Comparison of ENCODE assay signal across 10 mouse cellular contexts in genomic region chr2:31239833-31240232, GRCm38 (mm10). TPM values are rescaled to one million over a fixed set of nuclear protein-coding genes. Genes with fewer than 3 reads are reported as not detected.
A peak's percentile ranks its signal among the peaks of the same experiment; 100 is the strongest.
DNase-seq lines count a peak whose midpoint lies in the region; ATAC-seq lines count a peak whose summit lies in the region.
"Had no signal": no experiment of that assay in that cellular context is flagged by ENCODE, and none has a peak within 500 bp of the region (broad histone marks: within the 10 kb centered on the region; RNA-seq: fewer than 3 reads in every experiment).

No protein-coding gene starts in this region.

- no peak overlapping the region for H3K4me3 ChIP-seq in heart, embryonic 12.5 days
- H3K4me3 ChIP-seq in neural tube, embryonic 11.5 days (ENCODE audit: low read depth, low read length) = no peak overlapping the region
- H3K4me3 ChIP-seq in intestine, embryonic 16.5 days (ENCODE audit: low read length) = 0 out of 2 replicates have a peak overlapping the region, but pooled peaks have one; percentile 28
- H3K4me3 ChIP-seq: erythroblast, embryonic 14.5 days had no signal

- peaks cover 26% of the 10 kb centered on the region for H3K4me1 ChIP-seq in heart, embryonic 12.5 days (replicated peaks)
- H3K4me1 ChIP-seq in neural tube, embryonic 11.5 days (ENCODE audit: control insufficient read depth, insufficient read depth, low read length) = no peaks in the 10 kb centered on the region
- peaks cover 9% of the 10 kb centered on the region; the same call in 1 of the 2 replicates for H3K4me1 ChIP-seq in intestine, embryonic 16.5 days (ENCODE audit: control insufficient read depth, insufficient read depth, low read length)

- no peaks in the 10 kb centered on the region for H3K9me3 ChIP-seq in heart, embryonic 12.5 days (replicated peaks)
- H3K9me3 ChIP-seq in neural tube, embryonic 11.5 days (ENCODE audit: control insufficient read depth, low read length) = no peaks in the 10 kb centered on the region
- no peaks in the 10 kb centered on the region for H3K9me3 ChIP-seq in intestine, embryonic 16.5 days (ENCODE audit: control insufficient read depth, low read length)

- peaks cover 14% of the 10 kb centered on the region for H3K27me3 ChIP-seq in heart, embryonic 12.5 days (replicated peaks)
- H3K27me3 ChIP-seq in neural tube, embryonic 11.5 days (ENCODE audit: control insufficient read depth, insufficient read depth, low read length) = peaks cover 7% of the 10 kb centered on the region; the same call in 1 of the 2 replicates
- no peaks in the 10 kb centered on the region; the same call in 1 of the 2 replicates for H3K27me3 ChIP-seq in intestine, embryonic 16.5 days (replicated peaks; ENCODE audit: control insufficient read depth, insufficient read depth, low read length)

- 0 out of 2 replicates have a peak overlapping the region, but pooled peaks have one; percentile 59 for H3K4me2 ChIP-seq in heart, embryonic 12.5 days
- H3K4me2 ChIP-seq in neural tube, embryonic 11.5 days (ENCODE audit: low read depth) = peak overlapping the region; percentile 29; the same call in 1 of the 2 replicates
- H3K4me2 ChIP-seq in intestine, embryonic 16.5 days (ENCODE audit: low read depth, low read length) = peak overlapping the region; percentile 43; the same call in 1 of the 2 replicates

- H3K27ac ChIP-seq in heart, embryonic 12.5 days (ENCODE audit: poor library complexity, severe bottlenecking) = no peak overlapping the region
- H3K27ac ChIP-seq in neural tube, embryonic 11.5 days (ENCODE audit: low read depth, low read length) = no peak overlapping the region
- no peak overlapping the region for H3K27ac ChIP-seq in intestine, embryonic 16.5 days (ENCODE audit: low read length)

- H3K36me3 ChIP-seq in heart, embryonic 12.5 days = no peaks in the 10 kb centered on the region
- H3K36me3 ChIP-seq in neural tube, embryonic 11.5 days (ENCODE audit: control insufficient read depth, insufficient read depth, low read length) = no peaks in the 10 kb centered on the region
- H3K36me3 ChIP-seq in intestine, embryonic 16.5 days (ENCODE audit: control insufficient read depth, insufficient read depth, low read length) = no peaks in the 10 kb centered on the region

- 77% methylated on average over 6 of the region's 6 CpGs for WGBS in heart, embryonic 12.5 days
- WGBS in neural tube, embryonic 11.5 days = 86% methylated on average over 6 of the region's 6 CpGs
- WGBS in intestine, embryonic 16.5 days = 75% methylated on average over 6 of the region's 6 CpGs

- no peak for ATAC-seq in heart, embryonic 12.5 days (ENCODE audit: insufficient number of reproducible peaks, low FRiP score)
- ATAC-seq in neural tube, embryonic 11.5 days (ENCODE audit: insufficient read depth, low FRiP score, low TSS enrichment) = no peak
- no peak for ATAC-seq in intestine, embryonic 16.5 days

- no peak overlapping the region for H3K9ac ChIP-seq in heart, embryonic 12.5 days
- no peak overlapping the region for H3K9ac ChIP-seq in neural tube, embryonic 11.5 days (ENCODE audit: low read length)
- H3K9ac ChIP-seq in intestine, embryonic 16.5 days (ENCODE audit: low read depth, low read length) = no peak overlapping the region

- no peak for DNase-seq in heart, adult 11 months
- DNase-seq in neural tube, embryonic 11.5 days (ENCODE audit: low spot score) = no peak
- no peak for DNase-seq in neural tube, embryonic 10.5 days (ENCODE audit: extremely low spot score, low spot score)
- no peak for DNase-seq in layer of hippocampus, postnatal 25 days (ENCODE audit: extremely low spot score in 1 of 2, low spot score in 1 of 2)
- no peak for DNase-seq in spleen, postnatal 36 days (ENCODE audit: low spot score in 2 of 2)
- DNase-seq in right cerebral cortex, postnatal 25 days = no peak
- DNase-seq: heart, postnatal 4 days had no signal

RNA-seq across cellular contexts. Expression of gene Ncs1, which starts 5.8 kb away (rescaled TPM):
- polyA plus RNA-seq in heart, embryonic 12.5 days (2016; fragmentation: Nextera tagmentation; extraction: Ambion mirVana) = 51.7 and 52.8 TPM in 2 replicates
- 84.4 and 95.5 TPM in 2 replicates for polyA plus RNA-seq in neural tube, embryonic 11.5 days (2014; fragmentation: Nextera tagmentation; extraction: Ambion mirVana)
- polyA plus RNA-seq in intestine, embryonic 16.5 days (2015; fragmentation: Nextera tagmentation; extraction: Ambion mirVana) = 18.3 and 18.7 TPM in 2 replicates
- total RNA-seq in layer of hippocampus, postnatal 25 days (2021) = 100 to 1,000 TPM; 259 to 284 TPM
- polyA plus RNA-seq: erythroblast, embryonic 14.5 days had no signal
